Mouse (Mus musculus) urinary bladder, adult 2 months (tissue): ENCODE measurements at regions not wholly inside any gene's neighbourhood (a gene's known extent, or its start where the extent isn't known, plus 50 kb on each side); places are given as distances from the start of the nearest gene placed in this dataset.
"Not testable (repeated sequence)": the region's sequence is repeated elsewhere in the genome, so short reads cannot be mapped to it uniquely, and the experiment has no call there.

Experiments used
- DNase-seq: peaks from one replicate; pipeline ENCODE4 v3.0.0; 2022; ENCODE audit warnings: low spot score

DNA sequence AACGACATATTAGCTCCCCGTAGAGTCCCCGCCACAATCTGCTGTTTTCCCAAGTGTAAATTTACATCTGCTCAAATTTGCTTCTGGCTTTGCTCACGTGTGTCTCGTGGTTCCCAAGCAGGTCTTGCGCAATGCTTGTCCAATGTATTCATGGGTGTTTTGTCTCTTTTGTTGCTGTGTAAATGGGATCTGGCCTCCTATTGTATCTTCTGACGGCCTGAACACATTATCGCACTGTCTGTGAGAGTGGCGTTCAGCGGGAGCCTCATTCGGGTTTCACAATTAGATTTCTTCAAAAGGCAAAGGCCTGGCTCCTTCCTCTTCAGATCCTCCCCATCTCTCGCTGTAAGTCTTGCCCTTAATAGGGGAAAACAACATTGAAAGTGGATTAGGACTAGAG lies 274.5 kb downstream of the Fam19a5 start:
- no peak for DNase-seq

DNA sequence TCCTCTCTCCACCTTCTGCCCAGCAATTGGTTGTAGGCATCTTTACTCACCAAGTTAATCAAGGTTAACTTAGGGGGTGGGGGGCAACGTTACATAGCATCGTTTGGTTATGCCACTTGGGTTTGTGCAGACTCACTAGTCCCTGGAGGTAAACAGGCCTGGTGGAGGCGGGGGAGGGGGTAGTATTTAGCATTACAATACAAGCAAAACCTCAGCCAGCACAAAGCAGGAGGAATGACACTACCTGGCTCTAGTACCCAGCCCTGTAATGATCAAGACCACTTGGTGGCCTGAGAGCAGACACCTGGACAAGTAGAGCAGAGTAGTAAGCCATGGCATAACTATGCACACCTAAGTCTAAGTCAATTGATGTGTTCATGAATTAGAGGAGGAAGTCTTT lies 298.0 kb downstream of the Fam19a5 start:
- no peak for DNase-seq

DNA sequence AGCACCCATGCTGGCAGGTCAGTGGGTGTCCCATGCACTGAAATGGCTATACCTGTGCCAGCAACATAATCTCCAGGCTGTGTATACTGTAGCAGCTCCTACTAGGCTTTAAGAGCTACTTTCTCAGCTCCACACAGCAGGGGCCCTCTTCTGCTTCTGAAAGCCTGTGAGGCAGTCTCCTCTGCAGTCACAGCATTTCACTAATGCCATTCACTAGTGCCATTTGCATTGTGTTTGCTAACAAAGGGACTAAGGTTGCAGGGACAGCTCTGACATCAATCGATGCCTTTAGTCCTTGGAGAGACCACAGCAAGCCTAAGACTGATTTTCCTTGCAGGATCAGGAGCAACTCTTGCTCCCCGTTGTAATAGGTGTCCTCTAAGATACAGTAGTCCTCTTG lies 315.0 kb downstream of the Fam19a5 start:
- no peak for DNase-seq

DNA sequence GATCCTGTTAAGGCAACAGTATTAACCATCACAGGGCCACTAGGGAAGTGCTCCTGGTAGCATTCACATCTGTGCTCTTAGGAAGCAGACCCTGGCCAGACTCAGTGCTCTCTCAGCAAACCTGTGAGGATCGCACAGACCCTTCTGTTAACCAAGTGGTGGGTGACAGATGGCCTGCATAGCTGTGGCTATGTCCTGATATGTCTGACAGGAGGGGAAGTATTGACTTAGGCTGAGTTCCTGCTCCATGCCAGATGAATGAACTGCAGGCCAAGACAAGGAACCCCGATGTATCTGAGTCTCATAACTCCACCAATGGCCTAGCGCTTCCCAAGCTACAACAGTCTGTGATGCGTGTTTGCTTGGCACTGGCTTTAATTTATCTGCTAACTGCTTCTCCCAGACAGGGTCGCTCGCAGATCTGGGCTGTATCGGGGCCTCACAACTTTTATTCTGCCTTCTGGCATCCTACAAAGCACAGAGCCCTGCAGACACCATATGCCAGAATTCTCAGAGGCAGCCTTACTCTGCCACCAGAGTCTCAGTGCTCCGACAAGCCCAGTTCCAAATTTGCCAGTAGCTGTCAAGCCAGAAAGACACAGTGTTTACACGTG lies 332.3 kb downstream of the Fam19a5 start:
- no peak for DNase-seq

DNA sequence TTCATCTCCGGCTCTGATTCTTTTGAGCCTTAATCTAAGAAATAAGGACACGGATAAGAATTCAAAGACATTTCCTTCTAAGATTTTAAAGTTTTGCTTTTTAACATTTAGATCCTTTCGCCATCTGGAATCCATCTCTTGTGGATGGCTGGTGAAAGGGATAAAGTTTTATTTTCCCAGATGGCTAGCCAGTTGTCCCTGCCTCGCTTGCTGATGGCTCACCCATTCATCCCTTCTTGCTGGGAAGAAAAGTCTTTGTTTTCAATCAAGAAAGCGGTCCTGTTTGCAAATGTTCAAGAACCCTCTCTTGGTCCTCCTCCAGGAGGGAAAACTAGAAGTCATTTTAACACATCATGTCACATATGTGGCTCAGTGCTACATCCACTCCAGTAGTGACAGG lies 346.8 kb downstream of the Fam19a5 start:
- no peak for DNase-seq

DNA sequence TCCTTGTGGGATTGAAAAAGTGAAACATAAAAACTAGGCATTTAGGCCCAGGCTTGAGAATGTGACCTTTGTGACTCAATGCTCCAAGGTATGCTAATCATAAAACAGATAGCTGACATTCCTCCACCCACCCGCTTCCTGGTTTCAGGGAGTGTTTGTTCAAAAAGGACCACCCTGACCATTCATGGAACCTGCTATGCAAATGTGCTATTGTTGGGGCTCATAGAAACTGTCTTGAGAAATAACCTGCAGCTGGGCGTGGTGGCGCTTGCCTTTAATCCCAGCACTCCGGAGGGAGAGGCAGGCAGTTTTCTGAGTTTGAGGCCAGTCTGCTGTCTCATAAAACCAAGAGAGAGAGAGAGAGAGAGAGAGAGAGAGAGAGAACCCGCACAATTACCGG lies 350.8 kb downstream of the Fam19a5 start:
- not testable (repeated sequence) for DNase-seq

DNA sequence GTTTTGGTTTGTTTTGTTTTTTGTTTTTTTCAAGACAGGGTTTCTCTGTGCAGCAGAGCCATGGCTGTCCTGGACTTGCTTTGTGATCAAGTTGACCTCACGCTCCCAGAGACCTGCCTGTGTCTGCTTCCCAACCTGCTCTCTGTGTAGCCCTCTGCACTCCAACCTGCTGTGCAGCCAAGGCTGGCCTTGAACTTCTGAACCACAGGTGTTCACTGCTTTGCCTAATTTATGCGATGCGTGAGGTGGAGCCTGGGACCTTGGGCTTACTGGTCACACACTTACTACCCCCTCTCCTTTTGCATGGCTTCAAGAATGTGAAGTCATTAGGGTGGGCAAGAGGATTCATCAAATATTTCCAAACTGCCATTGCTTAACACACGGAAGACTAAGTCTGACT lies 354.6 kb downstream of the Fam19a5 start:
- no peak for DNase-seq

DNA sequence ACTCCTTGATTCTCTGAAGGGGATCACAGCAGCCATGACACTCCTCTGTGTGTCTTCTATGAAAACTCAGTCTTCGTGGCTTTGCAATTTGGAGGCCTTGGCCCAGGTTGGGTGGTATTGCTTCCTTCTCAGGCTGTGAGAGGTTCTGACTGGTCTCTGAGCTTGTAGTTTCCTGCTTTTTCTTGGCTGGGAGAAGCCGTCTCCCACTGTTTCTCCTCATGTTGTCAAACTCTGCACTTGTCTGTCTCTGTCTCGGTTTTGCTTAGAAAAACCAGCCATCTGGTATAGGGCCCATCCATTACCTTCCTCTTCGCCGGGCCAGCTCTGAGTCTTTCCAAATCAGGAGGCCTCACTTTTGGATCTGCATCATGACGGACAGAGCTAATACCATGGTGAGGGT lies 360.3 kb downstream of the Fam19a5 start:
- DNase-seq = no peak

DNA sequence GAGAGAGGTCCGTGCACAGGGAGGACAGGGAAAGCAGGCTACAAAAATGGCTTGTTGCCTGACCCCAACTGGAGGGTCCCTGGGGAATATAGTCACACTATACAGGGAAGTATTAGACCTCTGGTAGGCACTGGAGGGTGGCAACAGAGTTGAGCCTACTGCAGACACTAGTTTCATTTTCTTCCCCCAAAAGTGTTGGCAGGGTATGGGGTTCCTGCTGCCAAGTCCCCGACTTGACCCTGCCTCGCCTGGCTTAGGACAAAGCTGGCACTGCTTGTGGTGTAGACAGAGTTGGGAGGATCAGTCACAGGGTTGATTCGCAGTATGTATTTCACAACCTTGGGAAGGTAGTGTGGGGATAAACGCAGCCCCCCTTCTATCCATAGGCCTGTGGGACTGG lies 362.2 kb downstream of the Fam19a5 start:
- DNase-seq = no peak

DNA sequence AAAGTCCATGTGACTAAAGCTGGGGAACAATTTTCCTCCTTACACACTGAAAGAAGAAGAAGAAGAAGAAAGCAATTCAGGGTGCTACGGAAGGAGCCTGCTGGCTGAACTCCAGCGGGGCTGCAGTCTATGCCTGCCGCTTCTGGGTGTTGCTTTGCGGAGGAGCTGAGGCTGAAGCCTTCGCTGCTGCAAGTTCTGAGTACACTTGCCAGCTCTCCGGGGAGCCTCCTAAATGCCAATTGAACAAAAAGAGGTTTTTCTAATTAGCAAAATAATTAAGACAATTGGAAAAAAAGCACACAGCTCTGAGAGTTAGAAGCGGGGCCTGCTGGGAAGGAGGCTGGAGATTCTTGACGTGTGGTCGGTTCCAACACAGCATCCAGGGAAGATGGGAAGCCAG lies 378.0 kb downstream of the Fam19a5 start:
- DNase-seq = no peak

DNA sequence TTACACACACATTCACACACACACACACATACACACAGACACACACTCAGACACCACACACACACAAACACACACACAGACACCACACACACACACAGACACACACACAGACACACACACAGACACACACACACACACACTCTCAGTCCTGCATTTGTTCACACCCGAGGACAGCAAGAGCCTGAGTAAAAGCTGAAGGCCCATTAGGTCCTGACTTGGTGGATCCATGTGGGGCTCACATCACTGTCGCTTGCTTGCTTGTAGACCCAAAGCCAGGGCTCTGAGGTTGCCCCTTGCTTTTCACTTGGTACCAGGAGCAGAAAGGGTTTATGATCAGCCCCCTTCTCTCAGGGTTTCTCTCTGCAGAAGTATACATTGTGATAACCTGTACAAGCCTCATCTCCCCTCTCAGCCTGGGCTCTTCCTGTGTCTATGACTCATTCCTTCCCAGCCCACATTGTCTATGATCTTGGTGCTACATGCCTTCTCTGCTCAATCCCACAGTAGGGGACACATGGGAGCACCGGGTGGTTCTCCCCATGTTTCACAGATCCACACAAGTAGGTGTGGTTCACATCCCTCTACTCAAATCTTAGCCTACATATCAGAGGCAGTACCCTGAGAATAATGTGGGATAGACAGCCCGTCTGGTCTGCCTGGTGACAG lies 378.8 kb downstream of the Fam19a5 start:
- DNase-seq = no peak

DNA sequence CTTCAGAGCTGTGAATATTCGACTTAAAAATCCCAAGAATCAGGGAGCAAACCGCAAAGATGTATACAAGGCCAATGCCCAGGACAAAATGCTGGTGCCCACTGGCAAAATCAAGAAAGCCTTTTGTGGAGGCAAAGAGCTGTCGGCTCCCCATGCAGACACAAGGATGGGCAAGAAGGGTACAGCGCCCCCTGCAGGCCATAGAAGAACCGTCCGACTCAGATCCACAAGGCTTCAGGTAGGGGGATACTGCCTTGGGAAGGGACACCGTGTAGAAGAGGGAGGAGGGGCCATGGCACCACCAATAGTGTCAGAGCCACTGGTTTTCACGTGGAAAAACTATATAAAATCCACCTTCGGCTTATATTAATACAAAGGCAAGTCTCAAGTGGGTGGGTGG lies 379.8 kb downstream of the Fam19a5 start:
- no peak for DNase-seq

DNA sequence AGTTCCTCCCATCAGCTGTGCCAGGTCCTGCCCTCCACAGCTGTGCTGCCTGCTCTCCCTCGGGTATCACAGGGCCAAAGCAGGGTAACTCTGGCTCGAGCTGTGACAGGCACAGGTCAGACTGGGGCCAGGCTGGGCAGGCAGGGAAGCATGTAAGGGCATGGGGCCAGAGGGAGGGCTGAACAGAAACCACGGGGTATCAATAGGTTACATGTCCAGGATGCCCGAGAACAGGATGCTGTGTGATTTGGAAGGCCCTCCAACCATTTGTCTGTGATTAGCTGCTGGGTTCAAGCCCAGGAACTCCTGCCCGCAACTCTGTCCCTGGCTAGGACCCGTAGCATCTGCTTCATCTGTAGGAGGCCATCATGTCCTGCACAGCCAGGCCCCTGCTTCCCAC lies 391.9 kb downstream of the Fam19a5 start:
- no peak for DNase-seq

DNA sequence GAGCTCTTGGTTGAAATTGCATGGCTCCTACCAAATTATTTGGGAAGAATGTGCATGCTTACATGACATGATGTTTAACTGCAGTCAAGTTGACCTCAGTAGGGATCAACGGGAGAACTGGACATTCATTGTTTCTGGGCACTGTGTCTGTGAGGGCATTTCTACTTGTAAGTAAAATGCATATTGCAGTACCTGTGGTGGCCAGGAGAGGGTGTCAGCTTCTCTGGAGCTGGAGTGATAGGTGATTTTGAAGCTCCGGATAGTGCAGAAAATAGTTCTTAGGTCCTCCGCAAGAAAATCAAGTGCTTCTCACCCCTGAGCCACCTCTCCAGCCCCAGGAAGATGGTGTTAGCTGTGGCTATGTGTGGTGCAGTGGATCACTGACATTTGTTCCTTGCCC lies 396.7 kb downstream of the Fam19a5 start:
- no peak for DNase-seq

DNA sequence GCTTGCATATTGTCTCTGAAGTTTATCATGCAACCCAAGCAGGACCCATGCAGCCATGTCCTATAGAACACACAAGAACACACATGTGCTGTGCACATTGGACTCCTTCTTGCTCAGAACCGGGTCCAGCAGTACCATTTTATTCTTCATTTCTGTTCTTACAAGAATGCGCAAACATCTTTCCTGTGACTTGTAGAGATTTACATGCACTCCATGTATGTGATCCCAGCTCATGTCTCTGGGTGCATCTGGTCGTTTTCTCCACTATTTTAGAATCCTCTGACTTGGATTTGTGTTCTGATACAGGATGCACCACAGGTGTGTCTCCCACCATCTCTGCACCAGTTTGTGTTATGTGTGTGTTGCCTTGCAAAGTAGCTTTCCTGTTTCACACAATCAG lies 408.4 kb downstream of the Fam19a5 start:
- DNase-seq = no peak

DNA sequence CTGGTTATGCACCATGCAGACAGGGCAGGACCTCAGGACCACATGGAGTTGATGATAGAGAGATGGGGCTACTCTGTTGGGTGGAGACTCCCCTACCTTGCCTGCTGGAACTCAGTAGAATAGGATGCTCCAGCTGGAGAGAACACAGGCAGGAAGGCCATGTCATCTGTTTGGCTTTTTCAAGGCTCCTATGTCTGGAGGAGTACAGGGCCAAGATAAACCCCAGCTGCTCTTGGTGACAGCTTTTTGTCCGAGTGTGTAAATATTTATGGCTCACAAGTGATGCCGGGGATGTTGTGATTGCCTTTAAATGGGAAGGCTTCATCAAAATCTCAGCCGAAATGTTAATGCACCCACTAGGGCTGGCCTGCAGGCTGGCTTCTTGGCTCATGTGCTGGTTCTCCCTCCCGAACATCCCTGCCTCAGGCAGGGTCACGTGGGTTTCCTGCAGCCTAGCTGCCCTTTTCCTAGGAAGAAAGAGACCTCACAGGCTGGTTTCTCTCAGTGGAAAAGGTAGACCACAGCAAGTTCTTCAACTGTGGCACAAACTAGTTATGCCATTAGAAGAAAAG lies 411.7 kb downstream of the Fam19a5 start:
- no peak for DNase-seq

DNA sequence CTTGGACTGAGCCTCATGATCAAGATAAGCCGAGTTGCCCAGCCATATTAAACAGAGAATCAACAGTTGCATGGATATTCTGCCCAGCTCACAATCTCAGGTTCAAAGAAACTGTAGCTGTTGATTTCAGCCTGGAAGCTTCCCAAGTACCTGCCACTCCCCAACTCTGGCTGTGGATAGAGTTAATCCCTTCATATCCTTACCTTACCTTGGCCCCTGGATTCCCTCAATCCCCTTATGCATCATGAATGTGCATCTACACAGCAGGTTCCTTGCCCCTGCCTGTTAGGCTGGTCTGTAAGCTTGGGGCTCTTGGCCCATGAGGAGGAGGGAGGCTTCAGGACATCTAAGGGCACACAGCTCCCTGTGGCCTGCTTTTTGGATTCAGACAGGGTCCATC lies 414.8 kb downstream of the Fam19a5 start:
- no peak for DNase-seq

DNA sequence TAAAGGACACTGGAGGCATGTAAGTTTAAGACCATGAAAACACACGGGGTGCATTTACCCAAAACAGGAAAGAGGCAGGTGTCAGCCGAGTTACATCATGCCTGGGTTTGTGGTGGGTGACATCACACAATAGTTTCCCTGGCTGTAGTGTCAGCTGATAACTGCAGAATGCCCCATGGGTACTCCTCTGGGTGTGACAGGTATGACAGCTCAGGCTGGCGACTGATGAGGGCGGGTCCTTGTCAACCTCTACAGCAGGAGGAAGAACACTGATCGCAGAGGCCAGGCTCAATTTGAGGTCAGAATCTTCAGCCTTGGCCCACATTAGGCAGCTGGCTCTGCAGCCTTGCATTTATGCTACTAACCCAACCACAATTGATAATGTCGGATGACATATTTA lies 428.5 kb downstream of the Fam19a5 start:
- no peak for DNase-seq

DNA sequence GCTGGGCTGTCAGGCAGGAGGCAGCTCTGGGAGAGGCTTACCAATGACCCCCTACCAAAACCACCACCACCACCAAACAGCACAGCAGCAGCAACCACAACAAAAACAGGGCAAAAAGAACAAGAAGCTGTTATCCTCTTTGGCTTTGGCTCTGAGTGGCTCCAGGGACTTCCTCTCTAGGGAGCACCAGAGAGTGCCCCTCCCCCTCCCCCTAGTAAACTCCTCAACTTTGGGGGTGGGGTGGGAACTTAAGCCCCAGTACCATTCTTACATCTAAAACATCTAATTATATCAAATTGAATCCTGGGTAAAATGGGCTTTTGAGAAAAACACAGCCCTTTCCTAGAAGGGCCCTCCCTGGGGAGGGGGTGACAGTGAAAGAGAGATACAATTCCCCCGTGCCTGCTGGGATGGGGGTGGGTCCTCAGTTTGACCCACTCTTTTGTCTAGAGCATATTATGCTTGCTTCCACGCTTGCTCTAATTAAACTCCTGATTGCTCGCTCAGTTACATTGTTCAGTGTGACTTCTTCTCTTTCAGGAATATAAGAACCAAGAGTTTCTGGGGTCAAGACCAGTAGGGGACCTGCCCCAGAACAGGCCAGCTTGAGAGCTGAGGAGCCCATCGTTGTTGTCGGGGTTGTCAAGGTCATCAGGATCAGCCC lies 443.4 kb downstream of the Fam19a5 start:
- DNase-seq = no peak

DNA sequence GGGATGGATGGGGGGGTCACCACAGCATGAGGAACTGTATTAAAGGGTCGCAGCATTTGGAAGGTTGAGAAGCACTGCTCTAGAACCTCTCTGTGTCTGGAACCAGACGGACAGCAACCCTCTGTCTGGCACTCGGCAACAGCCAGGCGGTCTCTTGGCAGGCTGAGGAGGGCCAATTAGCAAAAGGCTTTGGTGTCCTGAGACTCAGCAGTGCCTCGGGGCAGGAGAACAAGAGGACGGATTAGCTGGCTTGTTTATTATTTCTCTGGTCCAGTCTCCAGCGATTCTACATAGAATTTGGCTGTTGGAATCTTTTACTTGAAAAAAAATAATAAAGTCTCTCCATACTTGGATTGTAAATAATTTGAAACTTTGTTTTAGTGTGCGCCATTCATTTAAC lies 450.4 kb downstream of the Fam19a5 start:
- DNase-seq = no peak

DNA sequence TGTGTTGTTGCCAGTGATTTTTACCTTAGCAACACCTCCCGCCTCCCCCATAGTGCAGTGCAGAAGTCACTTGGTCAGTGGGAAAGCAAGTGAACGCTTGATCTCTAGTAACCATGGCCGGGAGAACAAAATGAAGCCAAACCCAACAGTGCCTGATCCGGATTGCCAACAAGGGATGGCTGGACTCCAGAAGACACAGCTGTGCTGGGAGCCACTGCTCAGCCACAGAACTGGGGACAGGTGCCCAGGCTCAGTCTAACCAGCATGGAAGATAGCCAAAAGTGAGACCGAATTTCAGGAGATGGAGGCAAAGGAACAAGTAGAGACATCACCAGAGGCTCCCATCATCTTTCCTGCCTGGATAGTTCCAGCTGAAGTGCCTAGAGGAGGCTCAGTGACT lies 473.0 kb downstream of the Fam19a5 start:
- no peak for DNase-seq

DNA sequence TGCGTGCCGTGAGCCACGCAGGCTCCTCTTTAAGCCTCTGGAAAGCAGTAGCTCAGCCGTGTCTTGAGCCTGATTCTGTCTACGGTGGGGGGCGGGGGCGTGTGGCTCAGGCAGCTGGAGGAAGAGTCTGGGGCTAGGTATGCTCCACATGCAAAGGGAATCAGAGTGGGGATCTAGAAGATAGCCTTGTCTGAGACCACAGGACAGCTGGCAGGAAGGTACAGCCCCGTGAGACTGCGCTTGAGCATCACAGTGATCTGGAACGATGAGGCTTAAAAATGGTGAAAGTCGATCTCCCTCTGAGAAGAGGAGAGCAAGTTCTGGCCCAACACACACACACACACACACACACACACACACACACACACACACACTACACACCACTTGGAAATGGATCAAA lies 488.7 kb downstream of the Fam19a5 start:
- no peak for DNase-seq

DNA sequence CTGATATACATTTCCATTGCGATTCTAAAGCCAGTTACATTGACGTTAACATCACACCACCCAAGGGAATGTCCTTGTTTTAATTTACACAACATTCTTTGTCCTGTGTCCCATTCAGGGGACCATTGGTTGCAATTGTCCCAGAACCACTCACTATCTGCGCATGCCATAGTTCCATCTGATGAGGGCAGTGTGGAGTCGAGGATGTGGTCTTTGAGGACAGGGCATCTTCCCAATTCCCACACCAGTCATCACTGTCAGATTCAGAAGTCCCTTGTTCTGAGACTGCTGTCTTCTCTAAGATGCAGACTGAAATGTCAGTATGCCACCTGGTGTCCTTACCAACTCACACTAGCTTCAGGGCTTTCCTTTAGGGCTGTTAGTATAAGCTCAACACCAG lies 489.6 kb downstream of the Fam19a5 start:
- DNase-seq = no peak
